Mouse (Mus musculus) small intestine, adult 2 months (tissue): Measurements from ENCODE around the gene C1s2. TPM values are rescaled to one million over a fixed set of nuclear protein-coding genes. Genes with fewer than 3 reads are reported as not detected.

Experiments
- H3K27ac ChIP-seq: fragments of 200-500 bp; 2 replicates; pipeline ENCODE4 v1.5.1; 2012; ENCODE audit warnings: low read depth, low read length, control low read depth, inconsistent platforms; ENCODE audit not compliant: insufficient read depth
- H3K27me3 ChIP-seq: fragments of 200-500 bp; 2 replicates; pipeline ENCODE4 v1.6.1; 2012; ENCODE audit warnings: mild to moderate bottlenecking, moderate library complexity, low read length, inconsistent platforms; ENCODE audit not compliant: control insufficient read depth, insufficient read depth
- H3K36me3 ChIP-seq: fragments of 200-500 bp; 2 replicates; pipeline ENCODE4 v1.6.1; 2012; ENCODE audit warnings: mild to moderate bottlenecking, low read length, control low read depth, inconsistent platforms; ENCODE audit not compliant: control insufficient read depth, insufficient read depth
- H3K4me1 ChIP-seq: fragments of 200-500 bp; 2 replicates; pipeline ENCODE4 v1.6.1; 2012; ENCODE audit warnings: low read length, inconsistent platforms, mixed read lengths; ENCODE audit not compliant: control insufficient read depth, insufficient read depth, insufficient read length
- H3K4me3 ChIP-seq: fragments of 200-500 bp; 2 replicates; pipeline ENCODE4 v1.5.1; 2012; ENCODE audit warnings: low read depth, mild to moderate bottlenecking, control low read depth, inconsistent platforms, low read length, moderate library complexity
- CTCF ChIP-seq: fragments of 200-500 bp; IDR thresholded peaks from 2 replicates; pipeline ENCODE4 v1.5.1; 2012; ENCODE audit warnings: low read depth, mild to moderate bottlenecking, control low read depth, inconsistent platforms, low read length, moderate library complexity, mixed read lengths; ENCODE audit not compliant: insufficient replicate concordance, insufficient read length; ENCODE audit errors: extremely low read depth
- POLR2A ChIP-seq: fragments of 200-500 bp; IDR thresholded peaks from 2 replicates; pipeline ENCODE4 v1.6.1; 2012; ENCODE audit warnings: low read depth, mild to moderate bottlenecking, control low read depth, inconsistent platforms, low read length, moderate library complexity
- WGBS: fragments of 180-500 bp; shearing (Covaris S2); methylation state at CpG from one replicate; pipeline ENCODE4 v1.1.7; 2018; 5-methylcytosine and 5-hydroxymethylcytosine counted together
- polyA plus RNA-seq: library from polyadenylated mRNA; depleted of rRNA; stranded (reverse); fragments of >200 nt; gene quantifications from 2 replicates; pipeline ENCODE4 v1.2.3, GENCODE M21; 2012

Gene C1s2
- polyA plus RNA-seq, 1 experiment: not detected

DNA sequence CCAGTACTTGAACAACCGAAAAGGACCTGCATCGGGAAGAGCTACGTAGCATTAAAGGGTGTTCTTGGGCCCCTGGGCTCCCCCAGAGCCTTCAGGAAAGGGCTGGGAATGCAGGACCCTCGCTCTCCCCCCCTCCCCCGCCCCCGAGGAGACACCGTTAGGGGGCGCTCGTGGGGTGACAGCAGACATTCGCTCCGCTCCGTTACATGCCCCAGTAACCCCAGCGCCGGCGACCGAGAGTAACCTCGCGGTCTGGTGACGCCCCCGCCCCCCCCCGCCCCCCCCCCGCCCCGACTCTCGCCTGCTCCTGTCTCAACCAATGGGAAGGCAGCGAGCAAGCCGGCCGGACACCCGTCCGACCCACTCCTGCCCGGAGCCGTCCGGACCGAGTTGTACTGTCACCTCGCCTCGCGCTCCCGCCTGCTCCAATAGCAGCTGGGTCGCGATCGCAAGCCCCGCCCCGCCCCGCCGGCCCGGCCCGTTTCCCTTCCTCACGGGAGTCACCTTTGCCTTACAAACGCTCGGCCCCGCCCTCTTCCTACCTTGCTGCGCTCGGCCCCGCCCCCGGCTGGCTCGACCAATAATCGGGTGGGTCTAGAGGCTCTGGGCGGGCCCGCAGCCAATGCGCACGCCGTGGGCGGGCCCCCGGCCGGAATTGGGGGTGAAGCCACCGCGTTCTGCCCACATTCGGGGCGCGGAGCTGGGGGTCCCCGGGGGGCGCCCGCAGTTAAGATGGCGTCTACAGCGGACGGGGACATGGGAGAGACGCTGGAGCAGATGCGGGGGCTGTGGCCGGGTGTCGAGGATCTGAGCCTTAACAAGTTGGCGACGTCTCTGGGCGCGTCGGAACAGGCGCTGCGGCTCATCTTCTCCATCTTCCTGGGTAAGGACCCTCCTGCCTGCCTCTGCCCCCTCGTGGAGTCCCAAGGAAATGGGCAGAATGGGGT, 26.9 kb upstream of the C1s2 start, which contains the start of gene Lpcat3:
Gene Lpcat3, plus strand, starts transcription at position 551 of the 947 bp plus-strand sequence.
- no peaks in the 10 kb centered on the region for H3K27me3 ChIP-seq
- peaks cover 3% of the 10 kb centered on the region; the same call in 1 of the 2 replicates for H3K36me3 ChIP-seq
- peak within 1 kb of the TSS; percentile 92 for H3K27ac ChIP-seq
- H3K4me1 ChIP-seq: peaks cover 9% of the 10 kb centered on the region
- under 1% methylated on average over 82 of the region's 87 CpGs for WGBS
- peak; percentile 67 for TF ChIP-seq POLR2A
- peak; percentile 81 for TF ChIP-seq CTCF
- H3K4me3 ChIP-seq: peak within 1 kb of the TSS; percentile 95

DNA sequence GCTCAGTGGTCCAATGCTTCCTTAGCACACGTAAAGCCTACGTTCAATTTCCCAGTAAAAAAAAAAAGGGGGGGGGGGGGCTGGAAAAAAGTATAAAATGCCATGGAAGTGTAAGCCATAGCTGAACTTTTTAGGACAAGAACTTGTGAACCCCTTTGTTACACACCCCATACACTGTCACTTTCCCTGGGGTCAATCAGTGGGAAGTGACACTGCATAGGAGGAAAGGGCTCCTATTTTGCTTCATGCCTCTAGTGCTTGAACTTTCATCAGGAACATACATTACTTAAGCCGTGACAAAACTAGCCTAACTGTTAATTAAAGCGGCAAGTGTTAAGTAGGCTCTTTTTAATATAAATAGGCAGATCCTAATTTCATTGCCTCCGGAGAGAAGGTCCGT, 26.1 kb upstream of the C1s2 start:
- Histone ChIP-seq H3K27me3 (no peaks in the 10 kb centered on the region), H3K4me1 (peaks cover 7% of the 10 kb centered on the region), H3K27ac (no peak overlapping the region), H3K36me3 (peaks cover 2% of the 10 kb centered on the region; the same call in 1 of the 2 replicates), H3K4me3 (peak overlapping the region; percentile 95)
- no peak for TF ChIP-seq POLR2A
- TF ChIP-seq CTCF: no peak
- 38% methylated on average over 6 of the region's 6 CpGs for WGBS

DNA sequence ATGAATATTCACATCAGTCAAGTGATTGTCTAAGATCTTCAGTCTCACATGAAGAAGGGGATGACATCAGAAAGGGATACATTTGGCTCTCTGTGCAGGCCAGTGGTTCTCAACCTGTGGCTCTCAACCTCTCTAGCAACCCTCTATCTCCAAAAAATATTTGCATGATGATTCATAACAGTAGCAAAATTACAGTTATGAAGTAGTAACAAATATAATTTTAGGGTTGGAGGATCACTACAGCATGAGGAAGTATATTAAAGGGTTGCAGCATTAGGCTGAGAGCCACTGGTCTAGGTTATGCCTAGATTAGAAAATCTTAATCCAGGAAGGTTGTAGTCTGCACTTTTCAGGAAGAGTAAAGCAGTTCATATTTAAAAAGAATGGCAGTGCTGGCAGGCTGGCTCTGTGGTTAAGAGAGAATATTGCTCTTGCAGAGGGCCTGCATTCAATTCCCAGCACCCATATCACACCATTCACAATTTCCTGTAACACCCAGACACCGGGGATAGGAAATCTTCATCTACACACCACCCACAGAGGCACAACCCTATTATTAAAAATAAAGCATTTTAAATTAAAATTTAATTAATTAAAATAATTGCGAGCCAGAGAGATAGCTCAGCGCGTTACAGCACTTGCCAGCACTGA, 25.4 kb upstream of the C1s2 start:
- Histone ChIP-seq H3K4me1 (peaks cover 5% of the 10 kb centered on the region), H3K4me3 (no peak overlapping the region), H3K27me3 (no peaks in the 10 kb centered on the region), H3K36me3 (no peaks in the 10 kb centered on the region), H3K27ac (no peak overlapping the region)
- no peak for TF ChIP-seq CTCF
- TF ChIP-seq POLR2A: no peak
- WGBS: 96% methylated on average over 4 of the region's 4 CpGs

DNA sequence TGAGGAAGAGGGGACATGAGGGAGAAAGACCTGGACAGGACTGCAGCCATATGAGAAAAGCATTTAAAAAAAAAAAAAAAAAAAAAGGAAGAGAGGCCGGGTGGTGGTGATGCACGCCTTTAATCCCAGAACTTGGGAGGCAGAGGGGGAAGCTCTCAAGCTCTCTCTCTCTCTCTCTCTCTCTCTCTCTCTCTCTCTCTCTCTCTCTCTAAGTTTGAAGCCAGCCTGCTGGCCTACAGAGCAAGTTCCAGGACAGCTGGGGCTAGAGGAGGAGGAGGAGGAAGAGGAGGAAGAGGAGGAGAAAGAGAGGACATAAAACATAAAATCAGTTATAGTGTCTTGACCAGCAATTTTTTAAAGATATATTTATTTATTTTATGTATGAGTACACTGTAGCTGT, 22.2 kb upstream of the C1s2 start:
- Histone ChIP-seq H3K4me1 (peaks cover 2% of the 10 kb centered on the region; the same call in 1 of the 2 replicates), H3K4me3 (no peak overlapping the region), H3K27ac (no peak overlapping the region), H3K27me3 (no peaks in the 10 kb centered on the region; the same call in 1 of the 2 replicates), H3K36me3 (no peaks in the 10 kb centered on the region)
- 86% methylated on average over 1 of the region's 2 CpGs for WGBS
- TF ChIP-seq POLR2A (no peak), CTCF (no peak)

DNA sequence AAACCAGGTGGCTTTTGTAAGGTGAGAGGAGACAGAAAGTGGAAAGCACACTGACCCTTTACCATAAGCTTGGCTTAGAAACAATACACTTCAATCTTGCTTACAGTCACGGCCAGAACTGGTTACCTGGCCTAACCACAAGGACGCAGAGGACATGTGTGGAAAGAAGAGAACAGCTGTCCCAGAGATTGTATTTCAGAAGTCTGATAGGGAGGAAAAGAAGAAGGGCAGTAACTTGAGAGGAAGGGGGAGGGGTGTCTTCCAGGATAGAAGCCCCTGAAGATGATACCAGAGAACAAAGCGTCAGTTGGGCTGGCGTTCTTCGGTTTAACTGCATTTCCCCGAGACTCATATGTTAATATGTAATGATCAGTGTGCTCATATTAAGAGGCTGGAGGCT, 20.0 kb upstream of the C1s2 start:
- no peaks in the 10 kb centered on the region; the same call in 1 of the 2 replicates for H3K27me3 ChIP-seq
- WGBS: 66% methylated on average over 6 of the region's 6 CpGs
- no peak overlapping the region for H3K4me3 ChIP-seq
- no peak for TF ChIP-seq POLR2A
- TF ChIP-seq CTCF: no peak
- H3K4me1 ChIP-seq: peaks cover 2% of the 10 kb centered on the region; the same call in 1 of the 2 replicates
- no peak overlapping the region for H3K27ac ChIP-seq
- H3K36me3 ChIP-seq: no peaks in the 10 kb centered on the region

DNA sequence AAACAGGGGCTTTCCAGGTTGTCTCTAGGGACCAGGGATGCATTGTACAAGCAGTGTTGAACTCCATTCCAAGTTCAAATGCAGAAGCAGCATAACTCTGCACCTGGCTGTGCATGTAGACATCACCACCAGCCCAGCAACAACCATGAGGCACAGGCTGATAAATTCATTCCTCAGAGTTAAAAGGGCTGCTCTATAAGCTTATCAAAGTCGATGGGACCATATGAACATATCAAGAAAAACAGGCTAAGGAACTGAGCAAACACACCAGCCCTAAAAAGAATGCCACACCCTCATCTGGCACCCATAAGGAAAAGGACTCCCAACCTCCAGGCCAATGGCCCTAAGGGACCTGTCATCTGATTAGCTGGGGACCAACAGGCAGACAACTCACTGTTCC, 10.5 kb upstream of the C1s2 start:
- H3K27ac ChIP-seq: no peak overlapping the region
- 31% methylated on average over 1 of the region's 1 CpGs for WGBS

DNA sequence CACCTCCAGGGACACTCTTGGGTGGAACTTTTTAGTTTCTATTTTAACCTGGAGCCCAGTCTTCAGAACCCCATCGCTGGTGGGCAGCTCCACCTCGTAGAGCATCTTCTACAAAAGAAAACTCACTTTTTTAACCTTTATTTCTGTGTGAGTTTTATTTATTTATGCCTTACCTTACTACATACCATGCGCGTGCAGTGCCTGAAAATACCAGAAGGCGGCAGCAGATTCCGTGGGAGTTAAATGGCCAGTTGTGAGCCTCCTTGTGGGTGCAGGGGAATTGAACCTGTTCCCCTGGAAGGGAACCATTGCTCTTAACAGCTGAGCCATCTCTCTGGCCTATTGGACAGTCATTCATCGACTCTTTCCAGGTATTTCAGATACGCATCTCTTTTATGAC, 5.1 kb upstream of the C1s2 start:
- Histone ChIP-seq H3K4me3 (no peak overlapping the region), H3K27me3 (no peaks in the 10 kb centered on the region), H3K27ac (no peak overlapping the region), H3K4me1 (0 out of 2 replicates have a peak, but pooled peaks cover under 1% of the 10 kb centered on the region), H3K36me3 (no peaks in the 10 kb centered on the region)
- 35% methylated on average over 8 of the region's 8 CpGs for WGBS
- TF ChIP-seq POLR2A: no peak
- TF ChIP-seq CTCF: peak; percentile 79; the same call in 1 of the 2 replicates

More for the DNA sequence above, 10.5 kb upstream of the C1s2 start:
- H3K36me3 ChIP-seq: no peaks in the 10 kb centered on the region
- no peaks in the 10 kb centered on the region for H3K27me3 ChIP-seq
- 0 out of 2 replicates have a peak, but pooled peaks cover 1% of the 10 kb centered on the region for H3K4me1 ChIP-seq
- no peak overlapping the region for H3K4me3 ChIP-seq
- TF ChIP-seq CTCF (no peak), POLR2A (no peak)
